Mouse (Mus musculus): Measurements from ENCODE around the gene Smyd3.

DNA sequence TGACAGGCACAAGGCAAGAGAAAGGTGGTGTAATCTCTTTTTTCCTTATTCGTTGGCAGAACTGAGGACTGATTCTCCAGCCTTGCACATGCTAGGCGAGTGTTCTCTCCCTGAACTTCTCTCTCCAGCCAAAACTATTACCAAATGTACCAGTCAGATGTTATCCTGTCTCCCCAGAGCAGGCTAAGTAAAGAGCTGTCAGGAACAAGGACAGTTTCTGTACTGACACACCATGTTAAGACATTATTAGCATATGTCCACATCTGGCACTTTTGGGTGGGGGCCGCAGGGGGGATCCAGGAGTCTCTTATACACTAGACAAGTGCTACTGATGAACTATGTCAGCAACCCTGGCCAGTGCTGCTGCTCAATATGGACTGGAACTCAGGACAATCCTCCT, 39.1 kb upstream of the Smyd3 start:
- TF ChIP-seq CTCF (IDR thresholded peaks at IDR 0.05) = no peak
- no peak for TF ChIP-seq POLR2A (IDR thresholded peaks at IDR 0.05; ENCODE audit: insufficient read depth, low read depth, low read length)
